Mouse (Mus musculus) spleen, adult 2 months (tissue): ENCODE results near the gene Stard5. TPM values are rescaled to one million over a fixed set of nuclear protein-coding genes. Genes with fewer than 3 reads are reported as not detected.

Experiments
- DNase-seq, 2 experiments: peaks; one replicate each; pipeline versions ENCODE4 v3.0.0 to v3.0.0-alpha.2; 2012 to 2021; ENCODE audit warnings: low spot score in 2 of 2, low read depth in 1 of 2
- H3K27ac ChIP-seq: fragments of 200-500 bp; 2 replicates; pipeline ENCODE4 v1.5.1; 2012; ENCODE audit warnings: low read length, inconsistent platforms; ENCODE audit not compliant: insufficient read depth
- H3K27me3 ChIP-seq: fragments of 200-500 bp; 2 replicates; pipeline ENCODE4 v1.6.1; 2012; ENCODE audit warnings: mild to moderate bottlenecking, moderate library complexity, low read length, inconsistent platforms; ENCODE audit not compliant: control insufficient read depth, insufficient read depth
- H3K36me3 ChIP-seq: fragments of 200-500 bp; 2 replicates; pipeline ENCODE4 v1.6.1; 2012; ENCODE audit warnings: mild to moderate bottlenecking, low read length, inconsistent platforms; ENCODE audit not compliant: control insufficient read depth, insufficient read depth
- H3K4me1 ChIP-seq: fragments of 200-500 bp; 2 replicates; pipeline ENCODE4 v1.6.1; 2011; ENCODE audit warnings: inconsistent platforms; ENCODE audit not compliant: control insufficient read depth, insufficient read depth, insufficient read length
- H3K4me3 ChIP-seq: fragments of 200-500 bp; 2 replicates; pipeline ENCODE4 v1.5.1; 2011; ENCODE audit warnings: mild to moderate bottlenecking, inconsistent platforms; ENCODE audit not compliant: insufficient read depth, insufficient read length; ENCODE audit errors: extremely low read depth
- CTCF ChIP-seq: fragments of 200-500 bp; IDR thresholded peaks from 2 replicates; pipeline ENCODE4 v1.5.1; 2011; ENCODE audit warnings: mild to moderate bottlenecking, inconsistent platforms; ENCODE audit not compliant: insufficient read depth, insufficient read length, insufficient replicate concordance; ENCODE audit errors: extremely low read depth
- POLR2A ChIP-seq: fragments of 200-500 bp; IDR thresholded peaks from 2 replicates; pipeline ENCODE4 v1.6.1; 2011; ENCODE audit warnings: low read depth, low read length, inconsistent platforms
- WGBS: fragments of 180-500 bp; shearing (Covaris S2); methylation state at CpG from one replicate; pipeline ENCODE4 v1.1.7; 2018; 5-methylcytosine and 5-hydroxymethylcytosine counted together
- polyA plus RNA-seq: library from polyadenylated mRNA; depleted of rRNA; stranded (reverse); fragments of >200 nt; gene quantifications from 2 replicates; pipeline ENCODE4 v1.2.3, GENCODE M21; 2012

The Stard5 gene
- polyA plus RNA-seq, 1 experiment: 18.4 TPM

DNA sequence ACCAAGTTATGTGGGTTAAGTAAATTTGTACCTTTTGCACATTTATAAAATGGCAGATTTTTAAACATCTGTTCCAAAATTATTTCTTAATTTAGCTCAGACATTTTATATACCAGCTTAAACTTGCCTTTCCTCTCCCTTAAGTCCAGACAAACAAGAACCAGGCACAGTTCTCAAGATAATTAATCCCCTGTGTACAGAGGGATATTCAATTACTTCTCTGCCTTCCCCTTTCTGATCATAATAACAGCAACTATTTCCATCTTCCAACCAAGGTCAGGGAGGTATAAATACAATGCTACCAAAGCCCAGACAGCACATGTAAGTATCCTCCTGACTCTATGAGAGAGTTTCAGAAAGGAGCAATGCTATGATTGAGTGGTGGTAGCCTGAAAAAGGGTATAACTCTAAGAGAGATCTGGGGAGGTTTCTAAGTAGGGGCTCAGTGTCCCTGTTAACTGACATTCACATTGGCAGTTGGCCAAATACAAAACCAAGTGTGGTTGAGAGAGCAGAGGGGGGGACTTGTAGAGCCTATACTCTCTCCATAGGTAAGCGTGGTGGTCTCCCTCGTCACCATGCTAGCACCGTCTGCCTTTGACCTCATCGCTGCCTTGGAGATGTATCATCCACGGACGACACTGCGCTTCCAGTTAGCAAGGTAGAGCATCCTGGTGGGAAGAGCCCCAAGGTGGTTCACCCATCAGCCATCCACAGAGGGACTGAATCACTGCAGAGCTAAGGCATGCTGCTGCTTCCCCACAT, 27.4 kb upstream of the Stard5 start:
- WGBS: 94% methylated on average over 7 of the region's 7 CpGs

DNA sequence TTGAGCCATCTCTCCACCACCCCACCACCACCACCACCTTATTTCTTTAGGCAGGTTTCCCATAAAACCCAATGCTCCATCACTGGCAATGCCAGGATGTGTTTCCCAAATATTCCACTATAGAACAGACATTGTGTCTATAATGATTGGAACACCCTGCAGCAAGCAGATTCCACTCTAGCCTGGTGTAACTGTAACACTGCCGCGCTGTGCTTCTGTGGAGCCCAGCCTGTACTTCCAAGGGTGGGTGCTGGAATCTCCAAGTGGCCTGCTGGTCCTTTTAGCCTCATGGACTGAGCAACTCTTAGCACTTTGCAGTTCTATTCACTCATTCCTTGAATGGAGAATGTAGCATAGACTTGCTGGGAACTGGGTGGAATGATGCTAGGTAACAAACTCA, 25.0 kb upstream of the Stard5 start:
- 95% methylated on average over 2 of the region's 2 CpGs for WGBS
- DNase-seq: no peak
- Histone ChIP-seq H3K27ac (no peak overlapping the region), H3K4me3 (no peak overlapping the region), H3K4me1 (peaks cover 3% of the 10 kb centered on the region; the same call in 1 of the 2 replicates), H3K27me3 (no peaks in the 10 kb centered on the region), H3K36me3 (no peaks in the 10 kb centered on the region)
- TF ChIP-seq POLR2A: no peak
- no peak for TF ChIP-seq CTCF

More for the DNA sequence above, 27.4 kb upstream of the Stard5 start:
- peaks cover 3% of the 10 kb centered on the region; the same call in 1 of the 2 replicates for H3K4me1 ChIP-seq
- H3K4me3 ChIP-seq: no peak overlapping the region
- H3K27me3 ChIP-seq: no peaks in the 10 kb centered on the region
- no peaks in the 10 kb centered on the region for H3K36me3 ChIP-seq
- no peak overlapping the region for H3K27ac ChIP-seq
- TF ChIP-seq POLR2A (no peak), CTCF (no peak)
- no peak for DNase-seq

DNA sequence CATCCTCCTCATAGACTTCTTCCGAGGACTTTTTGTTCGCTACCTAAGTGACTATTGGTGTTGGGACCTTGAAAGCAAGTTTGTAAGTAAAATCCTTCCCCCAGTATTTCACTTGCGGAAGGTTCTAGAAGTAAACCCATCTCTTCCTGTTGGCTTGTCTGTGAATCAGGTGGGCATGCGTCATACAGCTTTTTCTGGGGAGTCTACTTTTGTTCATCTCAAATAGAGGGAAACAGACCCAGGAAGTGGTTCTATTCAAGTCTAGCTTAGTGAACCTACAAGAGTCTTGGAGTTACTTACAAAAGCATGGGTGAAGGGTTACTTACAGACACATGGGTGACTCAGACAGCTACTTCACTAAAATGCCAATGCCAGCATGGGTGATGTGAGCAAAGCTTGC, 21.9 kb upstream of the Stard5 start:
- Histone ChIP-seq H3K4me1 (peaks cover 3% of the 10 kb centered on the region; the same call in 1 of the 2 replicates), H3K27ac (peak overlapping the region; percentile 74), H3K4me3 (no peak overlapping the region), H3K36me3 (no peaks in the 10 kb centered on the region), H3K27me3 (no peaks in the 10 kb centered on the region)
- peak in 1 of 2 experiments; percentile 50 for DNase-seq
- TF ChIP-seq CTCF: no peak
- TF ChIP-seq POLR2A: no peak
- WGBS: 83% methylated on average over 4 of the region's 4 CpGs

DNA sequence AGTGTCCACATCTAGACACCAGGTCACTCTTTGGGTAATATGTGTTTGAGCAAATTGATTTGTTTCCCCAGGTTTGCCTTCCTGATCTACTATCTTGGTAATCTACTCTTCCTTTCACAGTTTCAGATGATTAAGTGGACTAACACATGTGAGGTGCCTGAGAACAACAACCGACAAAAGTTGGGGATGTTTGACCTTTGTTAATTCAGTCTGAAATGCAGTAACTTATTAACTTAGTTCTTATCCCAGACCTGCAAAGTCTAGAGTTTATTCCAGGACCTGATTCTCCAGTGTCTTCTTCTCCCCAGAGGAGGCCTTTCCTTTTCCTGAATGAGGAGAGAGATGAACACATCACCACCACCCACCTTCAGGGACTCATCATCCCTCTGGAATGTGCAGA, 19.9 kb upstream of the Stard5 start:
- no peak overlapping the region for H3K27ac ChIP-seq
- 88% methylated on average over 1 of the region's 1 CpGs for WGBS
- DNase-seq: no peak

DNA sequence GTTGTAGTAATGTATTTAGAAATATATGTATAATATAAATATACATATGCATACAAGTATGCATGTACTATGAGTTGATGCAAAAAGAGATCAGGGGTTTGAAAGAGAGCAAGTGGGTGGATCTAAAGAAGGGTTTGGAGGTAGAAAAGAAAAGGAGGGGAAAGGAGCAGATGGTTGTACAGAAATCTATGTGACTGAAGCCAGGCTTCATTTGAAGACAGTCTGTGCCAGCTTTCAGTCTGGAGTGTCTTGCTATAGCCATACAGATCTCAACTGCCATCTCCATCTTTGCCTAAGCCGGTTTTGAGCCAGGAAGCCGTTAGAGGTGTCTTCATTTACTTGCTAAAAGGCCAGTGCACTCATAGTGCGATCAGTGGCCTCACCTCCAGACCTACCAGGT, 16.5 kb upstream of the Stard5 start:
- H3K36me3 ChIP-seq: no peaks in the 10 kb centered on the region
- DNase-seq: no peak
- 94% methylated on average over 3 of the region's 3 CpGs for WGBS

More for the DNA sequence above, 19.9 kb upstream of the Stard5 start:
- Histone ChIP-seq H3K36me3 (no peaks in the 10 kb centered on the region), H3K4me3 (no peak overlapping the region), H3K4me1 (peaks cover 9% of the 10 kb centered on the region; the same call in 1 of the 2 replicates), H3K27me3 (no peaks in the 10 kb centered on the region)
- TF ChIP-seq CTCF: no peak
- TF ChIP-seq POLR2A: no peak

DNA sequence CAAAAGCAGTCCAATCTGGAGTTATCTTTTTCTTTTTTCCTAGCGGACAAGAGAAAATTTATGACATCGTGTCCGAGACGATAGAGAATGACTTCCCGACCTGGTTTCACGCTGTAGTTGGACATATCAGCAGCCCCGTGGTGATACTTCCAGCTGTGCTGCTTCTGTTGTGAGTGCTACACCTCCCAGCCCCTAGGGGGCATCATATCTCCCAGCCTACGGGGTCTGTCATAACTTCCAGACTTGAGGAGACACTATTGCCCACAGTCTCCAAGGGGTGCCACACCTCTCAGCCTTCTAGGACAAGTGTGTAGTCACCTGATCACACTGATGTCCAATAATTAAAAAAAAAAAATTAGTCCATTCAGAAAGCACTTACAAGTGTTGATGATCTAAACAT, 15.9 kb upstream of the Stard5 start:
- H3K4me1 ChIP-seq: peaks cover 9% of the 10 kb centered on the region
- H3K27me3 ChIP-seq: no peaks in the 10 kb centered on the region
- DNase-seq: peak in 1 of 2 experiments; percentile 35
- H3K36me3 ChIP-seq: no peaks in the 10 kb centered on the region
- 86% methylated on average over 8 of the region's 8 CpGs for WGBS
- TF ChIP-seq CTCF (0 out of 2 replicates have a peak, but pooled peaks have one; percentile 10), POLR2A (no peak)
- H3K27ac ChIP-seq: peak overlapping the region; percentile 15; the same call in 1 of the 2 replicates
- no peak overlapping the region for H3K4me3 ChIP-seq

More for the DNA sequence above, 16.5 kb upstream of the Stard5 start:
- H3K4me1 ChIP-seq: peaks cover 9% of the 10 kb centered on the region
- no peak overlapping the region for H3K27ac ChIP-seq
- H3K27me3 ChIP-seq: no peaks in the 10 kb centered on the region
- TF ChIP-seq CTCF (no peak), POLR2A (no peak)
- no peak overlapping the region for H3K4me3 ChIP-seq

DNA sequence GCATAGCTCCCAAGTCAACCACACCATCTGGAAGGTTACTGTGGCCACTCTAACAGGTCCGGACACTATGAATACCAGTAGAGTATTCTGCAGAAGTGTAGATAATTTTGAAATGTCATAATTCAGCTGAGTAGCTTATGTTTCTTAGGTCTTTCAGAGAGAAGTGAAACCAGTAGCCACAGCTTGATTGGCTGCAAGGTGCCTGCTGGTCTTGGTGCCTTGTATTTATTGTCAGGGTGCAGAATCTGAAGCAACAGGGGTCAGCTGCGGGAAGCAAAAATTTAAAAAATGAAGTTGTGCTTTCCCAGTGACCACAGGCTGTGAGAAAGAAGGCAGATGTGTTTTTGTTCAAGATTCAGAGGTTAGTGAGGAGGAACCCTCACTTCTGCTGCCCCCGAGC, 15.5 kb upstream of the Stard5 start:
- Histone ChIP-seq H3K4me3 (no peak overlapping the region), H3K27ac (peak overlapping the region; percentile 44), H3K4me1 (peaks cover 9% of the 10 kb centered on the region), H3K36me3 (no peaks in the 10 kb centered on the region), H3K27me3 (no peaks in the 10 kb centered on the region)
- DNase-seq: peak in 1 of 2 experiments; percentile 31
- WGBS: 38% methylated on average over 3 of the region's 3 CpGs
- TF ChIP-seq CTCF (no peak), POLR2A (no peak)
